Mouse (Mus musculus): ENCODE results near the gene A230050P20Rik.

A230050P20Rik gene

DNA sequence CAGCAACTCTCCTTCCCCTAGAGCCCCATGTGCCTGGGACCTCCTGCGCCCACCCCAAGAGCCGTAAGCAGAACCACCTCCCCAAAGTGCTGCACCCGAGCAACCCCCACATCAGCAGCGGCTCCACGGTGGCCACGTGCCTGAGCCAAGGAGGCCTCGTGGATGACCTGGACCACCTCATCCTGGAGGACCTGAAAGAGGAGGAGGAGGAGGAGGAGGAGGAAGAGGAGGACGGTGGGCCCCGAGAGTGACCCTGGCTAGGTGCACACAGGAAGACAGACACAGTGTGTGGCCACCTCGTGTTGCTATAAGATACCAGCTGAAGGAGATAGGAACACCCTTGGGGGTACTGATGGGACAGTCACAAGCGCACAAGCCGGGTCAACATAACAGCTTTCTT is 5.1 kb downstream of the A230050P20Rik start:
- DNase-seq (ENCODE audit: low spot score in 2 of 2) = no peak

DNA sequence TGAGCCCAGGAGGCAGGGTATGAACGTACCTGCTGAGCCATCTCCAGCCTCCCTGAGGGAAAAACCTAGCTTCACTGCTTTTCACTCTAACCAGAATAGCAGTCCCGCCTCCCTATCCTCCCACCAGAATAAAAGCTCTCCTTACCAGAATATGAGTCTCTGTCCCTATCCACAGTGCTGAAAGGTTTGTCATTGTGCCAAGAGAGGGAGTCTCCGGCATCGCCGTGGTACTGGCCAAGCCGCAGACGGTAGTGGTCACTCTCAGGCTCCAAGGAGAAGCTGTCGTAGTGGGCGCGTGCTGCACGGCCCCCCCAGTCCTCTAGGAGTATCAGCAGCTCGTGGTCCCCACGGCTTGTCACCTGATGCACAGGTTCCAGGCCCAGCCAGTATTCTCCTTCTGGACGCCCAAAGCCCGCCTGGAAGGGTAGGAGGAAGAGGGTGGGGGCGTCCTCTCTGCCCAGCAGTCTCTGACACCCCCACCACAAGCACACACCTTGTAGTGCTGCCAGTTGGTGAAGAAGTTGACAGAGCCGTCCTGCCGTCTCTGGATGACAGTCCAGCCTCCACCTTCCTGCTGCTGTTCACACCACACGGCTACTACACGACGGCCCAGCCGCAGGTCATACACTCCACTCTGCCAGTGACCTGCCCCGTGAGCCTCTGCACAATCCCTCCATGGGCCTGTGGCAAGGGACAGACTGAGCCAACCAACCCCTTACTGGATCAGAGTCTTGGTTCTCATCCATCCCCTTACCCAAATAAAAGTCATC is 6.8 kb downstream of the A230050P20Rik start:
- peak in 1 of 2 experiments; percentile 69 for DNase-seq (ENCODE audit: low spot score in 2 of 2)

- DNase-seq (ENCODE audit: low spot score in 2 of 2) = no peak
These were observed 8.1 kb downstream of the A230050P20Rik start for GRCm38 (mm10) chr9:20876318-20877117.

DNA sequence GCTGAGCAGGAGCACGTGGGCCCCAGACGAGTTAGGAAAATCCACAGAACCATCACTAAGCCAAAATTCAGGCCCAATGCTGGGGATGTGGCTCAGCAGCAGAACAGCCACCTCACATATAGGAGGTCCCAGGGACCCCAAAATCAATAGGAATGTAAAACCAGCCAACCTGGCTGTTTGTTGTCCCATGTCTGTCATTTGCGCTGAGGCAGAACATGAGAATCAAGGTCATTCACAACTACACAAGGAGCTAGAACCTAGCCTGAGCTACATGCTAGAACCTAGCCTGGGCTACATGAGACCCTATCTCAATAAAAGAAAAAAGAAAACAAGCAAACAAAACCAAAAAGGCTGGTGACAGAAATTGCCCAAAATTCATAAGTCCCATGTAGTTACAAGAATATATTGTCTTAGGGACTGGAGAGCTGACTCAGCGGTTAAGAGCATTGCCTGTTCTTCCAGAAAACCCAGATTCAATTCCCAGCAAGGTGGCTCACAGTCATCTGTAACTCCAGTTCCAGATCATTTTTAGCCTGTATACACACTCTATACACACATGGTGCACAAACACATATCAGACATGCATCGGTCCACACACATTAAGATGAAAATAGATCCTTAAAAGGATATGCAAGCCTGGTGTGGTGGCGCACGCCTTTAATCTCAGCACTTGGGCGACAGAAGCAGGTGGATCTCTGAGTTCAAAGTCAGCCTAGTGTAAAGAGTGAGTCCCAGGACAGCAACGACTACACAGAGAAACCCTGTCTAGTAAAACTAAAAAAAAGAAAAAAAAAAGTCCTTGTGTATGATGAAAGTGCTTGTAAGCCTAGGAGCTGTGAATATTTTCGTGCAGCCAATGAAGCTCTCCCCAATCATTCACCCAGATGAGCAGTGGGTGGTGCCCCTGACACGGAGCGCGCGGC is 8.9 kb downstream of the A230050P20Rik start:
- no peak for DNase-seq (ENCODE audit: low spot score in 2 of 2)

- DNase-seq (ENCODE audit: low spot score in 2 of 2) = peak; percentile 98 to 99
These were observed 9.7 kb downstream of the A230050P20Rik start for GRCm38 (mm10) chr9:20878041-20878709.

DNA sequence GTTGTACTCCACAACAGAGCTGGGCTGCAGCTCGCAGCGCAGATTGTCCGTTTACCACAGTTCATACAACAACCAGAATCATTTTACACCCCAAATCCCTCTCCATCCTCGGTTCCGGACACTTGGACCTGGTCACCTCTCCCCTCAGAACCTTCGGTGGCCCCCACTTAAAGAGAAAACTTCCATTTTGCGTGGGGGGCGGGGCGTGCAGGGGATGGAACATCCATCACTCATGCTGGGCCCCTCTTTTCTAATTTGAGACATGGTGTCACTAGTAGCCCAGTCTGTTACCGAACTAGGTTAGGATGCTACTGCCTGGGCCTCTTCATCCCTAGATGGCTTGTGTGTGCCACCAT is 10.2 kb downstream of the A230050P20Rik start:
- DNase-seq (ENCODE audit: low spot score in 2 of 2) = no peak

DNA sequence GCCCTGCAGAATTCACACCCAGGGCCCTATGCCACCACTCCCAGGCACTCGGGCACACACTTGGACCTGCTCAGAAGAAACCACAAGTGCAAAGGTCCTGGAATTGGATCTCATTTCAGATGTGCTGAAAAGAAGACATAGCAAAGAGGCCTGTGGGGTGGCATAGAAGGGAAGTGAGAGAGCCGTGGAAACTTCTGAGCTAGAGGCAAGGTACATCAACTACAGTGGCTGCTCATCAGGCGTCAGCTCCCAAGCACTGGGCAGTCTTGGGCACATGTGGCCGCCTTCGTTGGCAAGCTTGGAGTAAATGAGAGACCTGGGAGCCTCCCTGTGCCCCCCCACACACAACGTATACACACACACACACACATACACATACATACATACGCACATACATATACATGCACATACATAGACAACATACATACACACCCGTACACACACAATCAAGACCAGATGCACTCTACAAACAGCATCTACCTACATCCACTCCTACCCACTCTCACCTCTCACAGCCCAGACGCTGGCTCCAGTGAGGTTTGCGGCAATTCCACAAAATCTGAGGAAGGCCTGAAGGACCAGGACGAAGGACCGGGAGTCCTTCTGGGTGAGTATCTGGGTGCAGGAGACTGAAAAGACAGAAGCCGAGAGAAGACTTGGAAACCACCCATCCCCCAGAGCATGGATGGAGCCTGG is 10.8 kb downstream of the A230050P20Rik start, which contains the start of gene Angptl6:
Gene Angptl6 (minus strand): TSS at position 631 of the 696 bp plus-strand sequence.
- no peak for DNase-seq (ENCODE audit: low spot score in 2 of 2)

DNA sequence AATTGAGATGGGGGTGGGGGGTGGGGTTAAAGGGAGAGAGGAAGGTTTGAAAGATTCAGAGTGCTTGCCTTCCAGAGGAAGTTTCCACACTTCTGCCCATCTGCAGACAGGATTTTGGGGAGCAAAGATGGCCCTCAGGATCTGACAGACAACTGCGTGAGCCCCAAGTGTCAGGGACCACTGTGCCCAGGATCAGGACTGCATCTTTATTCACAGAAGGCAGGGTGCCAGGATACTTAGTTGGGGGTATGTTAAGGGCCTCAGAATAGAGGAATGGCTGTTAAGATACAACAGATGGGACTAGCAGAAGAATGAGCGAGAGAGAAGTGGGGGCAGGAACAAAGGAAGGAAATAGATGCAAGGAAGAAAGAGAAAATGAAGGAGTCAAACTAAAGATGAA is 18.1 kb downstream of the A230050P20Rik start:
- no peak for DNase-seq (ENCODE audit: low spot score in 2 of 2)

DNA sequence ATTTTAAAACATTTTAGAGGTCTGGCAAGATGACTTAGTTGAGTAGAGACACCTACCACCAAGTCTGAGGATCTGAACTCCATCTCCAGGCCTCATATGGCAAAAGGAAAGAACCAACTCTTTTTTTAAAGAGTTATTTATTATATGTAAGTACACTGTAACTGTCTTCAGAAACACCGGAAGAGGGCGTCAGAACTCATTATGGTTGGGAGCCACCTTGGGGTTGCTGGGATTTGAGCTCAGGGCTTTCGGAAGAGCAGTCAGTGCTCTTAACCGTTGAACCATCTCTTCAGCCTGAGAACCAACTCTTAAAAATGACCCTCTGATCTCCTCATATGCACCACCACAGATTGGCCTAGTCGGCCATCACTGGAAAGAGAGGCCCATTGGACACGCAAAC is 18.7 kb downstream of the A230050P20Rik start:
- no peak for DNase-seq (ENCODE audit: low spot score in 2 of 2)

- peak; percentile 92 to 96 for DNase-seq (ENCODE audit: low spot score in 2 of 2)
These were observed 19.4 kb downstream of the A230050P20Rik start, which contains the start of gene Ppan for GRCm38 (mm10) chr9:20887704-20888385. Gene Ppan (plus strand): TSS chr9:20888175.

DNA sequence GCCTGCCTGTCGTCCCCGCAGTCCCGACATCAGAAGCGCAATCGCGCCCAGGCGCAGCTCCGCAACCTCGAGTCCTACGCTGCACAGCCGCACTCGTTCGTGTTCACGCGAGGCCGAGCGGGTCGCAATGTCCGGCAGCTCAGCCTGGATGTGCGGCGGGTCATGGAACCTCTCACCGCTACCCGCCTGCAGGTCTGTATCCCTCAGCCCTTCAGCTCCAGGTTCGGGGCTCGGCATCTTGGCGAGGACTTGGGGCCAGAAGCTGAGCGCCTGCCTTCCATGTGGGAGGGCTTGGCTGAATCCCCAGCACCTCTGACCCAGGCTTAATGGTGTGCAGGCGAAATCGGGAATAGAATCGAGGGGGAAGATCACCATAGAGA is 19.9 kb downstream of the A230050P20Rik start:
- DNase-seq (ENCODE audit: low spot score in 2 of 2) = no peak

DNA sequence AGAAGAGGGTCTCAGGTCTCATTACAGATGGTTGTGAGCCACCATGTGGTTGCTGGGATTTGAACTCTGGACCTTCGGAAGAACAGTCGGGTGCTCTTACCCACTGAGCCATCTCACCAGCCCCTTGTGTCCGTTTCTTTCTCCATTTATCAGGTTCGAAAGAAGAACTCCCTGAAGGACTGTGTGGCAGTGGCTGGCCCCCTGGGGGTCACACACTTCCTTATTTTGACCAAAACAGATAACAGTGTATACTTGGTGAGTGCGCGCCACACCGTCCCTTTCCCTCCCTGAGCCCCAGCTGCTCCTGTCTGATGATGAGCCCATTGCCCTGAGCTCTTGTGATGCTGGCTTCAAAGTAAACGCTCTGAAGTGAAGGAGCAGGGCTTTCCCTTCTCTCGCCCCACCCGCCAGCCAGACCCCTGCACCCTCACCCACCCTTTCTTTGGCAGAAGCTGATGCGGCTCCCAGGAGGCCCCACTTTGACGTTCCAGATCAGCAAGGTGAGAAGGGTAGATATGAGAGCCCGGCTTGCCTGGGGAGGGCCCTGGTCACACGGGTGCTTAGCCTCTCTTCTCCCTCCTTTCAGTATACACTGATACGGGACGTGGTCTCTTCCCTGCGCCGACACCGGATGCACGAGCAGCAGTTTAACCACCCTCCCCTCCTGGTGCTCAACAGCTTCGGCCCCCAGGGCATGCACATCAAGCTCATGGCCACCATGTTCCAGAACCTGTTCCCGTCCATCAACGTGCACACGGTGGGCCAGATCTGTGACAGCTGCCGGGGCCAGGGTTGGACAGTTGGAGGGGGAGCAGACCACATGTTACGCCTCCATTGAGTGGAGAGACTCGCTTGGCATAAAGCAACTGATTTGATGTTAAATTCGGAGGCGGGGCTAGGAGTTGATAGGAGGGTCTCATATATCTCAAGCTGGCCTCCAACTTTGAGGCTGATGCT is 21.0 kb downstream of the A230050P20Rik start:
- DNase-seq (ENCODE audit: low spot score in 2 of 2) = no peak

DNA sequence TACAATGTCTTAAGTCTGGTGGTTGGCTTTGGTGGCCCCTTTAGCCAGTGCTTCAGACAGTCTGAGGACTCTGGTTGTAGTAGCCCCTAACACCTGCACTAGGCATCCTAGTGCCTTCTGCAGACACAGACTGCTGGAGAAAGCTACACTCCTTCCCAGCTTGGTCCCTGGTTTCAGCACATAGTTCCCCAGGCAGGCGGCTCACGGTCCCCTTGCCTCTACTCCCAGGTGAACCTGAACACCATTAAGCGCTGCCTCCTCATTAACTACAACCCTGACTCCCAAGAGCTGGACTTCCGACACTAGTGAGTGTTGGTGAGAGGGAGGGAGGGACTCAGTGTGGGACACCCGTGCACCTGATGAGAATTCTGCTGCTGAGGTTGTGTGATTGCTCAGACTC is 22.0 kb downstream of the A230050P20Rik start:
- no peak for DNase-seq (ENCODE audit: low spot score in 2 of 2)

DNA sequence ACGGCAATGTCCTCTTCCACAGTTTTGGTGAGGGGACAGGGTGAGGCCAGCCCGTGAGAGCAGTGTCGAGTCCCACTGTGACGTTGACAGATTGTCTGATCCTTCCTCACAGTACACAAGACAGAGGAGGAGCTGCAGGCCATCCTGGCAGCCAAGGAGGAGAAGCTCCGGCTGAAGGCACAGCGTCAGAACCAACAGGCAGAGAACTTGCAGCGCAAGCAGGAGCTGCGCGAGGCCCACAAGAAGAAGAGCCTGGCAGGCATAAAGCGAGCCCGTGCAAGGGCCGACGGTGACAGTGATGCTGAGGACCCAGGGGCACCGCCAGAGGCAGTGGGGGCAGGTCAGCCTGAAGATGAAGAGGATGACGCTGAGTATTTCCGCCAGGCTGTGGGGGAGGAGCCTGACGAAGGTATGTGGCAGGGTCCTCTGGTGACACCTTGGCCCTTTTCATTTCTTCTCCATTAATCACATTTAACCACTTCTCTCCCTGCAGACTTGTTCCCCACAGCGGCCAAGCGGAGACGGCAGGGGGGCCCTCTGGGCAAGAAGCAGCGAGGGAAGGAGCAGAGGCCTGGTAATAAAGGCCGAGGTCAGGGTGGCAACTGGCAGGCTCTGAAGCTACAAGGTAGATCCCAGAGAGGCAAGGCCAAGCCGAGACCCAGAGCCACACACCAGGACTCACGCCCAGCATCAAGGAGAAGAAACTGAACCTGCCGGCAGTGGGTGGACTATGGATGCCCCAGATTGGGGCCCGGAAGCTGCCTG is 23.1 kb downstream of the A230050P20Rik start:
- no peak for DNase-seq (ENCODE audit: low spot score in 2 of 2)

DNA sequence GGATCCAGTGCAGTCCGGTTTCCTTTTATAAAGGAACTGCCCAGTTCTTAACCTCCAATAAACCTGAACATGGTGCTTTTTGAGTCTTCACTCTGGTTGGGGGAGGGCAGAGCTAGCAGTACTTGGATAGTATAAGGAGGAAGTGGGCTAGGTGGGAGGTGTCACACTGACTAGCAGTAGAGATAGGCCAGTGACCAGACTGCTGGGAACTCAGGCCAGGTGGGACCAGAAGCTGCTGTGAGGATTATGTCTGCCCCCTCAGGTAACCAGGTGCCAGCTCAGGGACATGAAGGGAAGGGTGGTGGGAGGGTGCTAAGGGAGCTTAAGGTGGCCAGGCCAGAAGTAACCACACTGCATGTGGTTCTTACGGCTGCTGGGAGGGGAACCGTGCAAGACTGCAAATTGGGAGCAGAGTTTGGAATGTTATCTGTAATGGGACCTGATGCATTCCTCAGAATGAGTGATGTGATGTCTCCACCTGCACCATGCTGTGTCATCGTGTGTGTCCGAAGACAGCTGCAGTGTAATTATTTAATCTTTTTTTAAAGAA is 23.7 kb downstream of the A230050P20Rik start:
- DNase-seq (ENCODE audit: low spot score in 2 of 2) = no peak

GRCm38 (mm10) chr9:20893069-20893468 is 24.6 kb downstream of the A230050P20Rik start:
- no peak for DNase-seq (ENCODE audit: low spot score in 2 of 2)

DNA sequence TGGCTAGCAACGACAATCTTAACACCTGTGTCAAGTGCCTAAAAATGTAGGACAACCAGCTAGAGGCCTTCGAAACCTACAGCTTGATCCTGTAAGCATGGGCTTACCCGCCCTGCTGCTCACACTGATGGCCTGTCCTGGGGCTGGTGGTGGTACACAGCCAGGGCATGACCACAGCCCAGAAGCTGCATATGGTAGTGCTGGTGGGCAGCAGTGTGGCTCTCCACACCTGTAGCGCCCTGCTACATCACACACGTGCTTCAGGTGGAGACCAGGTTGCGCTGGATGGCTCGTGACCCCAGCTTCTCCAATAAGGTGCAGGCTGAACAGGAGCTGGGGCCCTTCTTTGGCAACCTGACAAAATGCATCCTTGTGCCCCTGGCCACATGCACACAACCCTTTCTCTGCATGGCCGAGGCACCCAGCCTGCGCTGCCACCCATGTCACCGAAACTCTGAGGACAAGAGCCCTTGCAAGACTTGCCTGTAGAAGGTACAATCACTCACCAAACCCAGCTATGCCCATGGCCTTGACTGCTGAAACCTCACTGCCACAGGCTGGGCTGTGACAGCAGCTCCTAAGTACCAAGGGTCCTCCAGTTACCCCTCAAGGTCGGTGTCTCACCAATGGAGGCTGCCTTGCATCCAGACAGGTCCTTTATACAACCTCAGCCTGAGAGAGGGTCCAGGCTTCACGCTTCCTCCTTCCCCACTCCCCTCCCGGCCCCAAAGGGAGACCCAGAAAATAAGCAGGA is 25.3 kb downstream of the A230050P20Rik start:
- DNase-seq (ENCODE audit: low spot score in 2 of 2) = no peak

Measured in left cerebral cortex, adult 9 months (tissue).